Mouse (Mus musculus) forebrain, embryonic 14.5 days (tissue): ENCODE measurements around the gene Mcm2. TPM values are rescaled to one million over a fixed set of nuclear protein-coding genes. Genes with fewer than 3 reads are reported as not detected.

Experiments used
- ATAC-seq: fragments of 200-750 bp; cut with Nextera tagmentation; 2 replicates; pipeline ENCODE4 v1.8.0; 2017; ENCODE audit warnings: mild to moderate bottlenecking, moderate library complexity
- DNase-seq: peaks from one replicate; pipeline ENCODE4 v3.0.0-alpha.2; 2015; ENCODE audit warnings: low spot score
- H3K27ac ChIP-seq: fragments of 300-500 bp; sonication (generic); 2 replicates; pipeline ENCODE4 v1.5.1; 2014; ENCODE audit warnings: low read depth, mild to moderate bottlenecking, control low read depth, low read length, moderate library complexity
- H3K27me3 ChIP-seq: fragments of 300-500 bp; sonication (generic); replicated peaks from 2 replicates; pipeline ENCODE4 v1.6.1; 2014; ENCODE audit warnings: low read length, control low read depth, mixed read lengths; ENCODE audit not compliant: control insufficient read depth, insufficient read depth
- H3K36me3 ChIP-seq: fragments of 300-500 bp; sonication (generic); 2 replicates; pipeline ENCODE4 v1.6.1; 2014; ENCODE audit warnings: low read length, control low read depth; ENCODE audit not compliant: control insufficient read depth, insufficient read depth
- H3K4me1 ChIP-seq: fragments of 300-500 bp; sonication (generic); 2 replicates; pipeline ENCODE4 v1.6.1; 2014; ENCODE audit warnings: antibody characterized with exemption, low read length, control low read depth; ENCODE audit not compliant: control insufficient read depth, insufficient read depth
- H3K4me2 ChIP-seq: fragments of 300-500 bp; sonication (generic); 2 replicates; pipeline ENCODE4 v1.6.1; 2014; ENCODE audit warnings: mild to moderate bottlenecking, control low read depth, low read length
- H3K4me3 ChIP-seq: fragments of 300-500 bp; sonication (generic); 2 replicates; pipeline ENCODE4 v1.5.1; 2014; ENCODE audit warnings: low read depth, low read length, control low read depth
- H3K9ac ChIP-seq: fragments of 300-500 bp; sonication (generic); 2 replicates; pipeline ENCODE4 v1.6.1; 2014; ENCODE audit warnings: mild to moderate bottlenecking, low read length, control low read depth, moderate library complexity
- H3K9me3 ChIP-seq: fragments of 300-500 bp; sonication (generic); replicated peaks from 2 replicates; pipeline ENCODE4 v1.6.1; 2016; ENCODE audit warnings: low read length, control low read depth, mixed read lengths; ENCODE audit not compliant: control insufficient read depth
- WGBS: fragments of 180-500 bp; shearing (Covaris S2); extraction: QIAGEN DNeasy Blood & Tissue Kit; methylation state at CpG from one replicate; pipeline ENCODE4 v1.1.7; 2014; 5-methylcytosine and 5-hydroxymethylcytosine counted together
- polyA plus RNA-seq: library from polyadenylated mRNA; unstranded; fragments of >200 nt; fragmentation: Nextera tagmentation; extraction: Ambion mirVana; gene quantifications from 2 replicates; pipeline ENCODE4 v1.2.1, GENCODE M21; 2014

Gene Mcm2
- polyA plus RNA-seq, 1 experiment from 2014 or later: 82.8 TPM

GRCm38 (mm10) chr6:88842731-88843151 is 55.8 kb downstream of the Mcm2 start:
- ATAC-seq (peak; percentile 2), DNase-seq (peak; percentile 38)
- under 1% methylated on average over 28 of the region's 32 CpGs for WGBS
- Histone ChIP-seq H3K9ac (peak overlapping the region; percentile 70), H3K36me3 (peaks cover 56% of the 10 kb centered on the region), H3K4me1 (peaks cover 5% of the 10 kb centered on the region), H3K27me3 (no peaks in the 10 kb centered on the region), H3K27ac (peak overlapping the region; percentile 85), H3K4me3 (peak overlapping the region; percentile 74), H3K9me3 (no peaks in the 10 kb centered on the region), H3K4me2 (peak overlapping the region; percentile 85)

GRCm38 (mm10) chr6:88841781-88842689 is 56.5 kb downstream of the Mcm2 start, which contains the start of gene Abtb1:
Abtb1 (minus strand) TSS chr6:88841984.
- ATAC-seq (peak; percentile 94), DNase-seq (peak; percentile 100)
- peaks cover 53% of the 10 kb centered on the region for H3K36me3 ChIP-seq
- H3K27ac ChIP-seq: peak within 1 kb of the TSS; percentile 85
- no peaks in the 10 kb centered on the region for H3K9me3 ChIP-seq
- 1% methylated on average over 61 of the region's 72 CpGs for WGBS
- H3K9ac ChIP-seq: peak within 1 kb of the TSS; percentile 81
- no peaks in the 10 kb centered on the region for H3K27me3 ChIP-seq
- H3K4me1 ChIP-seq: peaks cover 5% of the 10 kb centered on the region
- H3K4me2 ChIP-seq: peak within 1 kb of the TSS; percentile 85
- peak within 1 kb of the TSS; percentile 74 for H3K4me3 ChIP-seq

GRCm38 (mm10) chr6:88841514-88841780 is 57.1 kb downstream of the Mcm2 start:
- peaks cover 53% of the 10 kb centered on the region for H3K36me3 ChIP-seq
- peak overlapping the region; percentile 85 for H3K27ac ChIP-seq
- H3K9me3 ChIP-seq: no peaks in the 10 kb centered on the region
- H3K9ac ChIP-seq: peak overlapping the region; percentile 81
- H3K27me3 ChIP-seq: no peaks in the 10 kb centered on the region
- DNase-seq (no peak), ATAC-seq (no peak)
- 0% methylated on average over 22 of the region's 22 CpGs for WGBS
- peak overlapping the region; percentile 74 for H3K4me3 ChIP-seq
- peak overlapping the region; percentile 85 for H3K4me2 ChIP-seq
- peaks cover 5% of the 10 kb centered on the region for H3K4me1 ChIP-seq

- Histone ChIP-seq H3K9ac (peak overlapping the region; percentile 81), H3K4me1 (peaks cover 5% of the 10 kb centered on the region), H3K36me3 (peaks cover 52% of the 10 kb centered on the region), H3K27me3 (no peaks in the 10 kb centered on the region), H3K4me3 (peak overlapping the region; percentile 74), H3K27ac (peak overlapping the region; percentile 85), H3K4me2 (peak overlapping the region; percentile 85), H3K9me3 (no peaks in the 10 kb centered on the region)
- DNase-seq (no peak), ATAC-seq (no peak)
- WGBS: 53% methylated on average over 9 of the region's 9 CpGs
Observed at GRCm38 (mm10) chr6:88840791-88841513, 57.6 kb downstream of the Mcm2 start.

- 68% methylated on average over 3 of the region's 3 CpGs for WGBS
- DNase-seq: no peak
Observed at GRCm38 (mm10) chr6:88840211-88840610, 58.4 kb downstream of the Mcm2 start.

GRCm38 (mm10) chr6:88839135-88839970 is 59.2 kb downstream of the Mcm2 start:
- H3K9me3 ChIP-seq: no peaks in the 10 kb centered on the region
- no peak overlapping the region for H3K9ac ChIP-seq
- 86% methylated on average over 26 of the region's 26 CpGs for WGBS
- peaks cover 5% of the 10 kb centered on the region for H3K4me1 ChIP-seq
- DNase-seq (no peak), ATAC-seq (no peak)
- H3K27ac ChIP-seq: no peak overlapping the region
- H3K27me3 ChIP-seq: no peaks in the 10 kb centered on the region
- no peak overlapping the region for H3K4me3 ChIP-seq
- H3K36me3 ChIP-seq: peaks cover 44% of the 10 kb centered on the region
- no peak overlapping the region for H3K4me2 ChIP-seq

More at GRCm38 (mm10) chr6:88840211-88840610, 58.4 kb downstream of the Mcm2 start:
- peaks cover 51% of the 10 kb centered on the region for H3K36me3 ChIP-seq
- peak overlapping the region; percentile 5; the same call in 1 of the 2 replicates for H3K4me2 ChIP-seq
- no peak for ATAC-seq
- H3K4me1 ChIP-seq: peaks cover 5% of the 10 kb centered on the region
- H3K9me3 ChIP-seq: no peaks in the 10 kb centered on the region
- H3K27ac ChIP-seq: no peak overlapping the region
- H3K4me3 ChIP-seq: no peak overlapping the region
- no peaks in the 10 kb centered on the region for H3K27me3 ChIP-seq
- H3K9ac ChIP-seq: no peak overlapping the region

- Histone ChIP-seq H3K4me3 (no peak overlapping the region), H3K4me1 (peaks cover 5% of the 10 kb centered on the region), H3K9me3 (no peaks in the 10 kb centered on the region), H3K4me2 (no peak overlapping the region), H3K27ac (no peak overlapping the region), H3K27me3 (no peaks in the 10 kb centered on the region), H3K9ac (no peak overlapping the region), H3K36me3 (peaks cover 37% of the 10 kb centered on the region)
- ATAC-seq: no peak
- 89% methylated on average over 10 of the region's 10 CpGs for WGBS
- no peak for DNase-seq
Observed at GRCm38 (mm10) chr6:88838613-88839012, 60.0 kb downstream of the Mcm2 start.

- H3K9ac ChIP-seq: no peak overlapping the region
- no peak overlapping the region for H3K4me3 ChIP-seq
- peaks cover 37% of the 10 kb centered on the region for H3K36me3 ChIP-seq
- 89% methylated on average over 12 of the region's 12 CpGs for WGBS
- no peak for DNase-seq
- no peaks in the 10 kb centered on the region for H3K9me3 ChIP-seq
- no peak for ATAC-seq
- H3K4me2 ChIP-seq: no peak overlapping the region
- peaks cover 5% of the 10 kb centered on the region for H3K4me1 ChIP-seq
- H3K27ac ChIP-seq: no peak overlapping the region
- H3K27me3 ChIP-seq: no peaks in the 10 kb centered on the region
Observed at GRCm38 (mm10) chr6:88837999-88838398, 60.6 kb downstream of the Mcm2 start.
